ENCODE assay signal across 8 mouse cellular contexts in genomic region chr7:118766119-118766833, GRCm38 (mm10). TPM values are rescaled to one million over a fixed set of nuclear protein-coding genes. Genes with fewer than 3 reads are reported as not detected.
DNase-seq lines count a peak whose midpoint lies in the region; ATAC-seq and TF ChIP-seq lines count a peak whose summit lies in the region.
"Had no signal": no experiment of that assay in that cellular context is flagged by ENCODE, and none has a peak within 500 bp of the region (broad histone marks: within the 10 kb centered on the region; RNA-seq: fewer than 3 reads in every experiment).

No protein-coding gene starts in this region.

- DNase-seq in CD4-positive, CD25-positive, alpha-beta regulatory T cell, adult 2 months (ENCODE audit: low read depth, low spot score): peak; percentile 85
- DNase-seq in NIH3T3 (ENCODE audit: low read depth): peak; percentile 85
- DNase-seq in cerebellum, postnatal 14 days: peak; percentile 92 to 94
- DNase-seq in gastrocnemius, adult 2 months: peak; percentile 55
- peak; percentile 73 for DNase-seq in kidney, postnatal 14 days
- peak; percentile 76 for DNase-seq in liver, postnatal 0 days

- TF ChIP-seq CTCF in gastrocnemius, adult 2 months (IDR thresholded peaks at IDR 0.05): peak; percentile 85
- peak; percentile 96 for TF ChIP-seq CTCF in liver, postnatal 0 days (IDR thresholded peaks at IDR 0.05; ENCODE audit: low read depth)

- TF ChIP-seq EP300 in liver, postnatal 0 days (IDR thresholded peaks at IDR 0.05; ENCODE audit: low read depth): no peak

- H3K4me1 ChIP-seq in liver, postnatal 0 days (ENCODE audit: insufficient read depth): no peaks in the 10 kb centered on the region

- no peak overlapping the region for H3K4me2 ChIP-seq in liver, postnatal 0 days (ENCODE audit: low read depth, low read length)
- H3K4me2 ChIP-seq: limb, embryonic 15.5 days had no signal

- no peaks in the 10 kb centered on the region for H3K27me3 ChIP-seq in liver, postnatal 0 days (ENCODE audit: insufficient read depth, low read length)
- H3K27me3 ChIP-seq: limb, embryonic 15.5 days had no signal

- peaks cover 8% of the 10 kb centered on the region for H3K36me3 ChIP-seq in liver, postnatal 0 days (replicated peaks; ENCODE audit: insufficient read depth, low read length)

- H3K27ac ChIP-seq in gastrocnemius, adult 2 months: peak overlapping the region; percentile 17; the same call in 1 of the 2 replicates
- no peak overlapping the region for H3K27ac ChIP-seq in liver, postnatal 0 days (ENCODE audit: low read depth)
- H3K27ac ChIP-seq: limb, embryonic 15.5 days had no signal

- 62% methylated on average over 18 of the region's 18 CpGs for WGBS in liver, postnatal 0 days (ENCODE audit: insufficient replicate concordance)

- no peak overlapping the region for H3K9ac ChIP-seq in liver, postnatal 0 days (replicated peaks)
- H3K9ac ChIP-seq: limb, embryonic 15.5 days had no signal

- ATAC-seq in liver, postnatal 0 days: no peak
- ATAC-seq in neutrophil, adult 5-6 weeks (ENCODE audit: extremely low read depth, insufficient number of reproducible peaks, low FRiP score, poor library complexity, severe bottlenecking): peak; percentile 75

- intact Hi-C loops in gastrocnemius, adult 2 months (cut with DNase I): loop anchor here (1.0 to 10.0 kb wide), 3 partner anchors 89 to 749 kb away; partner anchors contain the start of genes Acsm5, Iqck and Knop1

- H3K9me3 ChIP-seq in liver, postnatal 0 days (ENCODE audit: low read length): no peaks in the 10 kb centered on the region
- H3K9me3 ChIP-seq: limb, embryonic 15.5 days had no signal

- no peak overlapping the region; the same call in 1 of the 2 replicates for H3K4me3 ChIP-seq in gastrocnemius, adult 2 months
- no peak overlapping the region for H3K4me3 ChIP-seq in liver, postnatal 0 days (ENCODE audit: low read depth, low read length)
- H3K4me3 ChIP-seq: limb, embryonic 15.5 days had no signal

RNA-seq across cellular contexts. Expression of gene Vps35l, which starts 26.2 kb away (rescaled TPM):
- total RNA-seq in gastrocnemius, adult 2 months (2021): 10 to 100 TPM; 18.3 to 19.2 TPM
- 19.3 and 20.5 TPM in 2 replicates for polyA plus RNA-seq in liver, postnatal 0 days (2015; fragmentation: Nextera tagmentation; extraction: Ambion mirVana)
- 48.1 and 55.7 TPM in 2 replicates for total RNA-seq in neutrophil, adult 5-6 weeks (2017)

RNA-seq across cellular contexts. Expression of gene Ccp110, which starts 53.9 kb away (rescaled TPM):
- total RNA-seq in gastrocnemius, adult 2 months (2021): 1 to 10 TPM; 2.3 to 3.0 TPM
- 2.7 and 3.5 TPM in 2 replicates for polyA plus RNA-seq in liver, postnatal 0 days (2015; fragmentation: Nextera tagmentation; extraction: Ambion mirVana)
- 14.1 and 15.5 TPM in 2 replicates for total RNA-seq in neutrophil, adult 5-6 weeks (2017)
